Mouse (Mus musculus) lung, postnatal 0 days (tissue): ENCODE measurements around the gene Fto.

Experiments
- CTCF ChIP-seq: IDR thresholded peaks from 2 replicates; pipeline ENCODE4 v1.5.1; 2016; ENCODE audit warnings: antibody characterized with exemption, mild to moderate bottlenecking
- EP300 ChIP-seq: IDR thresholded peaks from 2 replicates; pipeline ENCODE4 v1.6.1; 2016; ENCODE audit warnings: antibody characterized with exemption, mild to moderate bottlenecking, control low read depth

DNA sequence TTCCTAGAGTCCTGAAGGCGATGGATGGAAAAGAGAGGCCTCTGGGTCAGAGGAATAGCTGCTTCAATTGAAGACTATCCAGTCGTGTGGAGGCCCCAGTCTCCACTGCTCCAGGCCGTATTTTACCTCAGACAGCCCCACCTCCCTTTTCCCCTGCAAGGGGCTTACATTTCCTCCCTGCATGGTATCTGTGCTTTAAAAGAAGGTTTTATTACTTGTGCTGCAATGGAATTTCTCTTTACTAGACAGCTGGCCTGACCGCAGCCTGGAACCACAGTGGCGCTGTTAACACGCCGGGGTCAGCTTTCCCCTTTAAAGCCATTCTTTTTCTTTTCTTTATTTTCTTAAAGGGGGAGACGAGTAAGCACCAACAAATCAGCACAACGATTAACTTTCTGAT, 300.3 kb downstream of the Fto start:
- TF ChIP-seq CTCF = no peak
- no peak for TF ChIP-seq EP300
